Mouse (Mus musculus): ENCODE results near the gene Fyn. TPM values are rescaled to one million over a fixed set of nuclear protein-coding genes. Genes with fewer than 3 reads are reported as not detected.

Fyn gene
- total and polyA plus RNA-seq, 2 experiments from 2014 or later: 10.8 to 24.1 TPM

GRCm38 (mm10) chr10:39345921-39346320, 22.7 kb upstream of the Fyn start:
- H3K4me3 ChIP-seq (ENCODE audit: low read depth, low read length): no peak overlapping the region
- ATAC-seq (ENCODE audit: insufficient read depth, low read depth): no peak
- DNase-seq (ENCODE audit: low spot score): no peak
- no peak overlapping the region for H3K27ac ChIP-seq (ENCODE audit: low read depth)
- H3K4me1 ChIP-seq (ENCODE audit: control insufficient read depth, insufficient read depth): no peaks in the 10 kb centered on the region
- 64% methylated on average over 1 of the region's 1 CpGs for WGBS
- TF ChIP-seq CTCF (IDR thresholded peaks at IDR 0.05; ENCODE audit: low read depth) (no peak), EP300 (IDR thresholded peaks at IDR 0.05; ENCODE audit: low read depth) (no peak)
- H3K27me3 ChIP-seq (ENCODE audit: control insufficient read depth, insufficient read depth, low read length): no peaks in the 10 kb centered on the region
- no peaks in the 10 kb centered on the region for H3K36me3 ChIP-seq (replicated peaks; ENCODE audit: control insufficient read depth, insufficient read depth, low read length)
- no peak overlapping the region for H3K9ac ChIP-seq (replicated peaks; ENCODE audit: low read depth, low read length)
- H3K4me2 ChIP-seq (ENCODE audit: low read depth, low read length): no peak overlapping the region
- H3K9me3 ChIP-seq (replicated peaks; ENCODE audit: control insufficient read depth, low read length): no peaks in the 10 kb centered on the region

DNA sequence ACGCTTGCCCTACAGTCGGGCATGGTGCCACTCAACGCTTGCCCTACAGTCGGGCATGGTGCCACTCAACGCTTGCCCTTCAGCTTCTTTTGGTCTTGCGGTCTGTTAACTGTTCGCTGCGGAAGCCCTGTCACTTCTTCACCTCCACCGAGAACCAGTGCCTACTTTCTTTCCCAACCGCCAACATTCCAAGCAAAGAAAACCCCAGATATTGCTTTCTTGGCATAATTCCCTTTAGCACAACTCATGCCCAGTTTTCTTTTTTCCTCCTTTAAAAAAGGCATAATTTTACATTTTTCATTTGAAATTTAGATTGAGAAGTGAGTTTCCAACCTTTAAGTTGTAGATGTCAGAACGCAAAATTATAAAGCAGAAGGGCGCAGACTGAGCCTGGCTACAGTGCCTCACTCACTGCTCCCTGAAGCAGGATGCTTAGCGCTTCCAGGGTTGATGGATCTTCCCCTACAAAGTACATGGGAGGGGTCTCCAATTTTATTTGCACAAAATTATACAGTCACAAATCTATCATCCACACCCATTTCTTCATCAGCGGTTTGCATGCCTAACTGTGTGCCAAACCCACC, 18.8 kb upstream of the Fyn start:
- Histone ChIP-seq H3K9me3 (replicated peaks; ENCODE audit: control insufficient read depth, low read length) (no peaks in the 10 kb centered on the region), H3K4me3 (ENCODE audit: low read depth, low read length) (no peak overlapping the region), H3K9ac (replicated peaks; ENCODE audit: low read depth, low read length) (no peak overlapping the region), H3K27me3 (ENCODE audit: control insufficient read depth, insufficient read depth, low read length) (no peaks in the 10 kb centered on the region), H3K36me3 (replicated peaks; ENCODE audit: control insufficient read depth, insufficient read depth, low read length) (no peaks in the 10 kb centered on the region), H3K4me1 (ENCODE audit: control insufficient read depth, insufficient read depth) (no peaks in the 10 kb centered on the region), H3K4me2 (ENCODE audit: low read depth, low read length) (no peak overlapping the region), H3K27ac (ENCODE audit: low read depth) (no peak overlapping the region)
- no peak for DNase-seq (ENCODE audit: low spot score)
- no peak for ATAC-seq (ENCODE audit: insufficient read depth, low read depth)
- TF ChIP-seq EP300 (IDR thresholded peaks at IDR 0.05; ENCODE audit: low read depth): no peak
- no peak for TF ChIP-seq CTCF (IDR thresholded peaks at IDR 0.05; ENCODE audit: low read depth)
- WGBS: 89% methylated on average over 14 of the region's 14 CpGs

DNA sequence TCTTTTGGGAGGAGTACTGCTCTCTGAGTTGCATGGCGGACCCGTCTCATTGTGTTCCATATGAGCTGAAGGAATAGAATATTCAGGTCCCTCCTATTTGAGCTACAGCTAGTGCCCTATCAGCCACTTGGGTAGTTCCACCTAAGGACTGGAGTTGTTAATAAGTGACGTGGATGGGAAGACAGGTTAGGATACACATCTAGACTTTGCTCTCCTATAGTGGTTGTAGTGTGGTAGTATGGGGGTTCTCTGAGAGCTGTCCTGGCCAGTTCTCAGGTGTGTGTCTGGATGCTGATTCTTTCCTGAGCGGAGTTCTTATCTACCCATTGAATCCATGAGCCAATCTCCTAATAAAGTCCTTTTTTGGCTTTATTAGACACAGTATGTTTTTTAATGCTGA, 4.5 kb upstream of the Fyn start:
- no peak overlapping the region for H3K9ac ChIP-seq (replicated peaks; ENCODE audit: low read depth, low read length)
- DNase-seq (ENCODE audit: low spot score) (no peak), ATAC-seq (ENCODE audit: insufficient read depth, low read depth) (no peak)
- no peak overlapping the region for H3K4me2 ChIP-seq (ENCODE audit: low read depth, low read length)
- H3K4me1 ChIP-seq (ENCODE audit: control insufficient read depth, insufficient read depth): no peaks in the 10 kb centered on the region
- no peak for TF ChIP-seq CTCF (IDR thresholded peaks at IDR 0.05; ENCODE audit: low read depth)
- no peak for TF ChIP-seq EP300 (IDR thresholded peaks at IDR 0.05; ENCODE audit: low read depth)
- no peak overlapping the region for H3K4me3 ChIP-seq (ENCODE audit: low read depth, low read length)
- 94% methylated on average over 4 of the region's 4 CpGs for WGBS
- no peaks in the 10 kb centered on the region for H3K27me3 ChIP-seq (ENCODE audit: control insufficient read depth, insufficient read depth, low read length)
- no peaks in the 10 kb centered on the region for H3K9me3 ChIP-seq (replicated peaks; ENCODE audit: control insufficient read depth, low read length)
- H3K27ac ChIP-seq (ENCODE audit: low read depth): no peak overlapping the region
- no peaks in the 10 kb centered on the region for H3K36me3 ChIP-seq (replicated peaks; ENCODE audit: control insufficient read depth, insufficient read depth, low read length)

- H3K4me2 ChIP-seq (ENCODE audit: low read depth, low read length): peak overlapping the region; percentile 95
- WGBS: under 1% methylated on average over 38 of the region's 44 CpGs
- TF ChIP-seq CTCF (IDR thresholded peaks at IDR 0.05; ENCODE audit: low read depth): no peak
- TF ChIP-seq EP300 (IDR thresholded peaks at IDR 0.05; ENCODE audit: low read depth): no peak
These were observed 862 bp downstream of the Fyn start for GRCm38 (mm10) chr10:39369502-39369931.

DNA sequence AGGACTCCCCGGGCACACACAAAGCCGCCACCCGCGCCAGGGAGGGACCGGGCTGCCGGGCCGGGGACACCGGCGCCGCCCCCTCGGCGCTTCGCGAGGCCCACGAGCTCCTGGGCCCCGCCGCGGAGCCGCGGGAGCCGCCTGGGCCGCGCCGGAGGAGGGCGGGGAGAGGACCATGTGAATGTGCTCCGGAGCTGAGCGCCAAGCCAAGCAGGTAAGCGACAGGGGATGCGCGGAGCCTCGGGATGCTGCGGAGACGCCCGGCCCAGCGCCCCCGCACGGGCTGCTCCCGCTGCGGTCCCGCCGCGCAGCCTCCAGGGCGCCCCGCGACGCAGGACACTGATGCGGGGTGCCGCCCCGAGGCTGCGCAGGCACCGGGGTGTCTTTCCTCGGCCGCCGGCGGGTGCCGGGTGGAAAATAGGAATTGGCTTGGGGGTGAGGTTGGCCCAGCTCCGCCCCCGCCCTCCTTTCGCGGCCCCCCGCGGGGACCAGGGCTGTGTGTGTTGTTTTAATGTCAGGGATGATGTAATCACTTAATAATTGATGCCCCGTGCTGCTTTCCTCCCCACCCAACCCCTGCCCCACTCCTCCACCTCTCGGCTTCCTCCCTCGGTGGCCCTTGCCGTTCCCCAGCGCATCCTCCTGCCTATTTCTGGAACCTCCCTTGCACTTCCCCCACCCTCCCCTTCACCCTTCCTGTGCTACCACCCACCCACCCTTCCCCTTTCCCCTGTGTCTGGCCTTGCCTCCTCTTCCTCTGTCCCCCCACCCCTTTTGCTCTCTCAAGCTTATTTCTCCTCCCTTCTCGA, 1.5 kb downstream of the Fyn start:
- peak; percentile 65 for ATAC-seq (ENCODE audit: insufficient read depth, low read depth)

More at GRCm38 (mm10) chr10:39369502-39369931, 862 bp downstream of the Fyn start:
- H3K4me1 ChIP-seq (ENCODE audit: control insufficient read depth, insufficient read depth): peaks cover 10% of the 10 kb centered on the region
- no peaks in the 10 kb centered on the region for H3K36me3 ChIP-seq (replicated peaks; ENCODE audit: control insufficient read depth, insufficient read depth, low read length)
- DNase-seq (ENCODE audit: low spot score) (peak; percentile 96), ATAC-seq (ENCODE audit: insufficient read depth, low read depth) (peak; percentile 98)
- H3K9me3 ChIP-seq (replicated peaks; ENCODE audit: control insufficient read depth, low read length): no peaks in the 10 kb centered on the region
- H3K9ac ChIP-seq (replicated peaks; ENCODE audit: low read depth, low read length): peak overlapping the region; percentile 75
- peak overlapping the region; percentile 88 for H3K27ac ChIP-seq (ENCODE audit: low read depth)
- no peaks in the 10 kb centered on the region for H3K27me3 ChIP-seq (ENCODE audit: control insufficient read depth, insufficient read depth, low read length)
- H3K4me3 ChIP-seq (ENCODE audit: low read depth, low read length): peak overlapping the region; percentile 93

More for the DNA sequence above, 1.5 kb downstream of the Fyn start:
- H3K36me3 ChIP-seq (replicated peaks; ENCODE audit: control insufficient read depth, insufficient read depth, low read length): no peaks in the 10 kb centered on the region
- H3K9me3 ChIP-seq (replicated peaks; ENCODE audit: control insufficient read depth, low read length): no peaks in the 10 kb centered on the region
- peak overlapping the region; percentile 75 for H3K9ac ChIP-seq (replicated peaks; ENCODE audit: low read depth, low read length)
- peaks cover 16% of the 10 kb centered on the region for H3K4me1 ChIP-seq (ENCODE audit: control insufficient read depth, insufficient read depth)
- under 1% methylated on average over 17 of the region's 68 CpGs for WGBS
- H3K4me2 ChIP-seq (ENCODE audit: low read depth, low read length): peak overlapping the region; percentile 95
- peak overlapping the region; percentile 88 for H3K27ac ChIP-seq (ENCODE audit: low read depth)
- H3K27me3 ChIP-seq (ENCODE audit: control insufficient read depth, insufficient read depth, low read length): no peaks in the 10 kb centered on the region
- peak; percentile 30 for DNase-seq (ENCODE audit: low spot score)
- TF ChIP-seq CTCF (IDR thresholded peaks at IDR 0.05; ENCODE audit: low read depth) (no peak), EP300 (IDR thresholded peaks at IDR 0.05; ENCODE audit: low read depth) (no peak)
- peak overlapping the region; percentile 93 for H3K4me3 ChIP-seq (ENCODE audit: low read depth, low read length)
